Mouse (Mus musculus): ENCODE results near the gene Trp53i11. TPM values are rescaled to one million over a fixed set of nuclear protein-coding genes. Genes with fewer than 3 reads are reported as not detected.

The Trp53i11 gene
- polyA plus RNA-seq, 1 experiment from 2014 or later, result 51.1 TPM

DNA sequence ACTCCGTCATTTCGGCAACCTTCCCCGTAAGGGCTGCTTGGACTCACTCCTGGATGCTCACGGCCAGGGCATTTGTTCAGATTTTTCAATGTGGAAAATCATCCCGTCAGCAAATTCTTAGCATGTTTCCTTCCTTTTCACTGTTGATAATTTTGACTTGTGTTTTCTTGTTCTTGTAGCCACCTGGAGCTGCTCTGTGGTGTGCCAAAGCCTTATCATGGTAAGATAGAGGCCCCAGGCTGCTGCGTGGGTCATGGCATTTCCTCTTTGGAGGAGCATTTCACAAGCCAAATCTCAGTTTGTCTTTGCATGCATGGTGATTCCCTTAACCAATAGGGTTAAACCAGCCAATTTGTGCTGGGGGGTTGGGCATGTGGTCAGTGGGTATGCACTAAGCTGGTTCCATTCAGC lies 35.2 kb upstream of the Trp53i11 start:
- Histone ChIP-seq H3K27ac (ENCODE audit: low read depth) (no peak overlapping the region), H3K9me3 (ENCODE audit: low read depth, low read length) (no peaks in the 10 kb centered on the region), H3K36me3 (ENCODE audit: insufficient read depth) (no peaks in the 10 kb centered on the region), H3K4me1 (ENCODE audit: insufficient read depth) (no peaks in the 10 kb centered on the region), H3K4me2 (no peak overlapping the region), H3K27me3 (ENCODE audit: insufficient read depth, low read length) (no peaks in the 10 kb centered on the region), H3K4me3 (ENCODE audit: low read depth, low read length) (no peak overlapping the region), H3K9ac (no peak overlapping the region)
- DNase-seq (no peak), ATAC-seq (ENCODE audit: insufficient read depth) (no peak)
- no peak for TF ChIP-seq CTCF (IDR thresholded peaks at IDR 0.05; ENCODE audit: low read depth)
- 56% methylated on average over 6 of the region's 6 CpGs for WGBS

DNA sequence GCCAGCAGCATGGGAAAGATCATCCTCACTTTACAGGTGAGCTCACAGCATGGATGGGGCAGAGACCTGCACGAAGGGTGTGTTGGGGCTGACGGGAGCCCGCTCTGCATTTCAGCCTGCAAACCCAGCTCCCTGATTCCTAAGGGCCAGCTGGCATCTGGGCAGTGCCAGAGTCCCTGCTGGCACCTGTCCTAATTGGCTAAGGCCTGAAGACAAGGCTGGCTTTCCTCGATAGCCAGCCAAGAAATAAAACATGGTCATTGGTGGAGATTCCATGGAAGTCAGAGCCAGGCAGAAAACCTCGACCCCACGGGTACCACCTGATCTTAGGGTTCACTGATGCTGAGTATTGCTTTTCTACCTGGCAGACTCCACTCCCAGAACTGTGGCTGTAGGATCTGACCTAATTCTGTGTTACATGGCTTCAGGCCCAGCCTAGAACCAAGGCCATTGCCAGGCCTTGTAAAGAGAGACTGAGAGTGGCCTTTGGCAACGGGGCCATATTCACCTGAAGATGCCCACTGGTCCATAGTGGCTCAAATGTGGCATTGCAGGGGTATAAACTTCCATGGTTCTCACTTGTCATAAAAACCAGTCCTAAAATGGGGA lies 34.4 kb upstream of the Trp53i11 start:
- Histone ChIP-seq H3K9ac (no peak overlapping the region), H3K9me3 (ENCODE audit: low read depth, low read length) (no peaks in the 10 kb centered on the region), H3K27me3 (ENCODE audit: insufficient read depth, low read length) (no peaks in the 10 kb centered on the region), H3K4me2 (no peak overlapping the region), H3K27ac (ENCODE audit: low read depth) (no peak overlapping the region), H3K4me3 (ENCODE audit: low read depth, low read length) (no peak overlapping the region), H3K4me1 (ENCODE audit: insufficient read depth) (no peaks in the 10 kb centered on the region), H3K36me3 (ENCODE audit: insufficient read depth) (no peaks in the 10 kb centered on the region)
- no peak for DNase-seq
- 80% methylated on average over 7 of the region's 7 CpGs for WGBS
- no peak for ATAC-seq (ENCODE audit: insufficient read depth)
- no peak for TF ChIP-seq CTCF (IDR thresholded peaks at IDR 0.05; ENCODE audit: low read depth)

GRCm38 (mm10) chr2:93153833-93154232 lies 33.5 kb upstream of the Trp53i11 start:
- DNase-seq (no peak), ATAC-seq (ENCODE audit: insufficient read depth) (no peak)
- no peak overlapping the region for H3K27ac ChIP-seq (ENCODE audit: low read depth)
- no peaks in the 10 kb centered on the region for H3K27me3 ChIP-seq (ENCODE audit: insufficient read depth, low read length)
- H3K4me2 ChIP-seq, result no peak overlapping the region
- H3K9ac ChIP-seq, result no peak overlapping the region
- no peaks in the 10 kb centered on the region for H3K36me3 ChIP-seq (ENCODE audit: insufficient read depth)
- TF ChIP-seq CTCF (IDR thresholded peaks at IDR 0.05; ENCODE audit: low read depth), result no peak
- H3K9me3 ChIP-seq (ENCODE audit: low read depth, low read length), result no peaks in the 10 kb centered on the region
- WGBS, result 87% methylated on average over 1 of the region's 1 CpGs
- no peak overlapping the region for H3K4me3 ChIP-seq (ENCODE audit: low read depth, low read length)
- H3K4me1 ChIP-seq (ENCODE audit: insufficient read depth), result no peaks in the 10 kb centered on the region

DNA sequence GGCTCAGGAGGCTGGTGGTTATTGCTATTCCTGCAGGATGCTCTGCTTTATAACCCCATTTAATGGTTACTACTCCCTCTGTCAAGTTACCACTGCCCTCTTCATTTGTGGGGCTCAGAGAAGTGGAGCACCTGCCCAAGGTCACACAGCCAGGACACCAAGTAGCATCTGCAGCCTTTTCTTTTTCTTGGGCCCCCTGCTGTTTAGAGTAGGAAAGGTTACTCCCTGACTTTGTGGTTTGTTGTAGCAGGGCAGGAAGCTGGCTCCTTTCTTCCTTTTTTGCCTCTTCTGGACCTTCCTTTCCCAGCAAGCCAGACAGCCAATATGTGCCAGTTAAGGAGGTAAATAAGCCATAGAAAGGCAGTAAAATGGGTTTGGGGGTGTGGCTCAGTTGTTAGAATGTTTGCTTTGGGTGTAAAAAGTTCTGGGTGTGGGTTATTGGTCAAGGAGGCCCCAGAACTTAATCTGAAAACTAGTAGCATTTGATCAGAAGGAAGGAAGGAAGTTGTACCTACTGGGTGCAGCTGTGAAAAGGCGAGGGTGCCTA lies 32.8 kb upstream of the Trp53i11 start:
- no peaks in the 10 kb centered on the region for H3K27me3 ChIP-seq (ENCODE audit: insufficient read depth, low read length)
- H3K9me3 ChIP-seq (ENCODE audit: low read depth, low read length), result no peaks in the 10 kb centered on the region
- peak; percentile 23 for TF ChIP-seq CTCF (IDR thresholded peaks at IDR 0.05; ENCODE audit: low read depth)
- H3K4me3 ChIP-seq (ENCODE audit: low read depth, low read length), result no peak overlapping the region
- no peak overlapping the region for H3K27ac ChIP-seq (ENCODE audit: low read depth)
- DNase-seq, result no peak
- H3K4me2 ChIP-seq, result no peak overlapping the region
- H3K9ac ChIP-seq, result no peak overlapping the region
- no peak for ATAC-seq (ENCODE audit: insufficient read depth)
- H3K36me3 ChIP-seq (ENCODE audit: insufficient read depth), result no peaks in the 10 kb centered on the region
- no peaks in the 10 kb centered on the region for H3K4me1 ChIP-seq (ENCODE audit: insufficient read depth)
- WGBS, result 57% methylated on average over 1 of the region's 1 CpGs

DNA sequence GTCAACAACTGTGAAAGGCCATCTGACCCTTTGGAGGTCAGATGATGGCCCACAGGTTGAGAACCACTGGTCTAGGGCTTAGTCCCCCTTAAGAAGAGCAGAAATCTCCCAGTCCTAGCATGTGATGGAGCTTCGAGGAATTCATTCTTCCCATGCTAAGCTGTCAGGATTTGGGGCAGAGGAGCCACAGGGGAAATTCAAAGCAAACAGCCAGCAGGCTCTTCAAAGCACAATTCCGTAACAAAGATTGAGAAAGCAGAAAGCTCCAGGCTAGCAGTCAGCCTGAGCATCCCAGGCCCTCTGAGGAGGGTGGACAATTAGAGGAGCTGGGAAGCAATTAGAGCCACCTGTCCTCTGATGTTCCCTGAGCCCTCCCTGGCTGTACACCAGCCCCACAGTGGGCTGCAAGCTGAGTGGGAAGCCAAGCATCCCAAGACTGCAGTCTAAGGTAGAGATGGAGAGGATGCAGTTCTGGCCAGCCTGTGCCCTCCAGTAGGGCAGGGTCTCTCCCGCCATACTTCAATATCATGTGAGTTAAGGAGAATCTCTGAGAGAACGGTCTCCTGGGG lies 26.8 kb upstream of the Trp53i11 start:
- Histone ChIP-seq H3K4me2 (no peak overlapping the region), H3K36me3 (ENCODE audit: insufficient read depth) (no peaks in the 10 kb centered on the region), H3K27me3 (ENCODE audit: insufficient read depth, low read length) (no peaks in the 10 kb centered on the region), H3K4me3 (ENCODE audit: low read depth, low read length) (no peak overlapping the region), H3K27ac (ENCODE audit: low read depth) (no peak overlapping the region), H3K4me1 (ENCODE audit: insufficient read depth) (peaks cover 14% of the 10 kb centered on the region), H3K9ac (no peak overlapping the region), H3K9me3 (ENCODE audit: low read depth, low read length) (no peaks in the 10 kb centered on the region)
- no peak for TF ChIP-seq CTCF (IDR thresholded peaks at IDR 0.05; ENCODE audit: low read depth)
- DNase-seq, result no peak
- WGBS, result 80% methylated on average over 4 of the region's 4 CpGs
- no peak for ATAC-seq (ENCODE audit: insufficient read depth)

- peaks cover 14% of the 10 kb centered on the region for H3K4me1 ChIP-seq (ENCODE audit: insufficient read depth)
- no peak overlapping the region for H3K4me2 ChIP-seq
- no peaks in the 10 kb centered on the region for H3K9me3 ChIP-seq (ENCODE audit: low read depth, low read length)
- no peak overlapping the region for H3K27ac ChIP-seq (ENCODE audit: low read depth)
- H3K36me3 ChIP-seq (ENCODE audit: insufficient read depth), result no peaks in the 10 kb centered on the region
- H3K27me3 ChIP-seq (ENCODE audit: insufficient read depth, low read length), result no peaks in the 10 kb centered on the region
- WGBS, result 72% methylated on average over 7 of the region's 7 CpGs
- DNase-seq (no peak), ATAC-seq (ENCODE audit: insufficient read depth) (0 out of 2 replicates have a peak, but pooled peaks have one; percentile 39)
- no peak for TF ChIP-seq CTCF (IDR thresholded peaks at IDR 0.05; ENCODE audit: low read depth)
- no peak overlapping the region for H3K9ac ChIP-seq
- no peak overlapping the region for H3K4me3 ChIP-seq (ENCODE audit: low read depth, low read length)
These were observed 25.3 kb upstream of the Trp53i11 start for GRCm38 (mm10) chr2:93161914-93162664.

DNA sequence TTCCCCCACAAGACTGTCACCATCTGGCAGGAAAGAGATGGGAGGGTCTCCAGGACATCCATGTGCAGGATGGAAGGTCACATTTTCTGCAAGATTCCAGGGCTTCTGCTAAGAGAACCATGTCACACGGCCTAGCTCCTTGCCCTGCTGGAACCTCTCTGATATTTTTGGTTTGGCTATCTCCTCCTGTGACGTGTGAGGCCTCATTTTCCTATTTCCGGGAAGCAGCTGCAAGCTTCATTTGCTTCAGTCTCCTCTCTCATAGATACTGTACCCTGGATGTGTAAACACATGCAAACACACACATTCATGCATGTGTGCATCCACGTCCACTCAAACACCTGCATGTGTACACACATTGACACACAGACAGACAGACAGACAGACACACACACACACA lies 24.6 kb upstream of the Trp53i11 start:
- H3K36me3 ChIP-seq (ENCODE audit: insufficient read depth), result no peaks in the 10 kb centered on the region
- H3K4me2 ChIP-seq, result no peak overlapping the region
- no peaks in the 10 kb centered on the region for H3K9me3 ChIP-seq (ENCODE audit: low read depth, low read length)
- peaks cover 14% of the 10 kb centered on the region for H3K4me1 ChIP-seq (ENCODE audit: insufficient read depth)
- WGBS, result 54% methylated on average over 4 of the region's 4 CpGs
- no peak for DNase-seq
- no peak overlapping the region for H3K4me3 ChIP-seq (ENCODE audit: low read depth, low read length)
- no peak overlapping the region for H3K27ac ChIP-seq (ENCODE audit: low read depth)
- no peaks in the 10 kb centered on the region for H3K27me3 ChIP-seq (ENCODE audit: insufficient read depth, low read length)
- TF ChIP-seq CTCF (IDR thresholded peaks at IDR 0.05; ENCODE audit: low read depth), result no peak
- no peak overlapping the region for H3K9ac ChIP-seq
- no peak for ATAC-seq (ENCODE audit: insufficient read depth)

Data from lung, embryonic 14.5 days (tissue).